Mouse (Mus musculus) myocyte (in vitro differentiated cells): ENCODE measurements around the gene Slc25a35. TPM values are rescaled to one million over a fixed set of nuclear protein-coding genes. Genes with fewer than 3 reads are reported as not detected.

ENCODE experiments used
- H3K27me3 ChIP-seq: one replicate; pipeline ENCODE4 v1.6.1; 2011; ENCODE audit not compliant: control insufficient read depth, insufficient read depth, insufficient read length
- H3K36me3 ChIP-seq: one replicate; pipeline ENCODE4 v1.6.1; 2011; ENCODE audit not compliant: control insufficient read depth, insufficient read depth
- H3K4me2 ChIP-seq: one replicate; pipeline ENCODE4 v1.6.1; 2011; ENCODE audit warnings: low read depth, control low read depth
- H3K4me3 ChIP-seq: one replicate; pipeline ENCODE4 v1.5.1; 2011; ENCODE audit warnings: mild to moderate bottlenecking, control low read depth, moderate library complexity
- H3K79me2 ChIP-seq: one replicate; pipeline ENCODE4 v1.6.1; 2011; ENCODE audit not compliant: control insufficient read depth, insufficient read depth
- H3ac ChIP-seq: one replicate; pipeline ENCODE4 v1.6.1; 2011; ENCODE audit not compliant: control insufficient read depth, insufficient read length
- CEBPB ChIP-seq: IDR thresholded peaks from 2 replicates; pipeline ENCODE4 v1.6.1; 2011; ENCODE audit warnings: mild to moderate bottlenecking, moderate library complexity; ENCODE audit not compliant: poor library complexity, insufficient read depth, severe bottlenecking
- E2F4 ChIP-seq: IDR thresholded peaks from one replicate; pipeline ENCODE4 v1.6.1; 2011; ENCODE audit warnings: mild to moderate bottlenecking, control low read depth, moderate library complexity; ENCODE audit not compliant: insufficient read depth
- MAX ChIP-seq: IDR thresholded peaks from one replicate; pipeline ENCODE4 v1.6.1; 2011; ENCODE audit warnings: low read depth, mild to moderate bottlenecking, control low read depth
- MYOD1 ChIP-seq, 3 experiments: IDR thresholded peaks; one replicate each; pipeline ENCODE4 v1.6.1; 2011; ENCODE audit warnings: control low read depth in 2 of 3, low read depth in 2 of 3, mild to moderate bottlenecking in 2 of 3, moderate library complexity in 1 of 3; ENCODE audit not compliant: insufficient read length in 2 of 3, control insufficient read depth in 1 of 3
- MYOG ChIP-seq, 3 experiments: IDR thresholded peaks; one replicate each; pipeline ENCODE4 v1.6.1; 2011; ENCODE audit warnings: control low read depth in 2 of 3, low read depth in 2 of 3, mild to moderate bottlenecking in 2 of 3; ENCODE audit not compliant: insufficient read length in 2 of 3, control insufficient read depth in 1 of 3, insufficient read depth in 1 of 3
- POLR2A ChIP-seq: IDR thresholded peaks from one replicate; pipeline ENCODE4 v1.6.1; 2011; ENCODE audit warnings: low read depth, mild to moderate bottlenecking, control low read depth, moderate library complexity; ENCODE audit not compliant: insufficient read length
- POLR2AphosphoS2 ChIP-seq: IDR thresholded peaks from one replicate; pipeline ENCODE4 v1.6.1; 2011; ENCODE audit warnings: low read depth, control low read depth; ENCODE audit not compliant: insufficient read length
- REST ChIP-seq: IDR thresholded peaks from one replicate; pipeline ENCODE4 v1.6.1; 2011; ENCODE audit warnings: mild to moderate bottlenecking, control low read depth, moderate library complexity; ENCODE audit not compliant: insufficient read depth, insufficient read length
- SRF ChIP-seq: IDR thresholded peaks from one replicate; pipeline ENCODE4 v1.6.1; 2011; ENCODE audit warnings: low read depth; ENCODE audit not compliant: control insufficient read depth, insufficient read length
- TCF12 ChIP-seq: IDR thresholded peaks from one replicate; pipeline ENCODE4 v1.6.1; 2011; ENCODE audit warnings: mild to moderate bottlenecking, control low read depth; ENCODE audit not compliant: poor library complexity, insufficient read depth, severe bottlenecking
- TCF3 ChIP-seq: IDR thresholded peaks from one replicate; pipeline ENCODE4 v1.6.1; 2011; ENCODE audit warnings: low read depth, control low read depth; ENCODE audit not compliant: insufficient read length
- USF1 ChIP-seq: IDR thresholded peaks from one replicate; pipeline ENCODE4 v1.6.1; 2011; ENCODE audit warnings: low read depth, mild to moderate bottlenecking, control low read depth, moderate library complexity
- polyA plus RNA-seq: library from polyadenylated mRNA; unstranded; fragments of >200 nt; fragmentation: generic; extraction: Trizol; gene quantifications from one replicate; pipeline ENCODE4 v1.2.1, GENCODE M21; 2012; ENCODE audit warnings: missing spikeins

The Slc25a35 gene
- polyA plus RNA-seq: 2.3 TPM

DNA sequence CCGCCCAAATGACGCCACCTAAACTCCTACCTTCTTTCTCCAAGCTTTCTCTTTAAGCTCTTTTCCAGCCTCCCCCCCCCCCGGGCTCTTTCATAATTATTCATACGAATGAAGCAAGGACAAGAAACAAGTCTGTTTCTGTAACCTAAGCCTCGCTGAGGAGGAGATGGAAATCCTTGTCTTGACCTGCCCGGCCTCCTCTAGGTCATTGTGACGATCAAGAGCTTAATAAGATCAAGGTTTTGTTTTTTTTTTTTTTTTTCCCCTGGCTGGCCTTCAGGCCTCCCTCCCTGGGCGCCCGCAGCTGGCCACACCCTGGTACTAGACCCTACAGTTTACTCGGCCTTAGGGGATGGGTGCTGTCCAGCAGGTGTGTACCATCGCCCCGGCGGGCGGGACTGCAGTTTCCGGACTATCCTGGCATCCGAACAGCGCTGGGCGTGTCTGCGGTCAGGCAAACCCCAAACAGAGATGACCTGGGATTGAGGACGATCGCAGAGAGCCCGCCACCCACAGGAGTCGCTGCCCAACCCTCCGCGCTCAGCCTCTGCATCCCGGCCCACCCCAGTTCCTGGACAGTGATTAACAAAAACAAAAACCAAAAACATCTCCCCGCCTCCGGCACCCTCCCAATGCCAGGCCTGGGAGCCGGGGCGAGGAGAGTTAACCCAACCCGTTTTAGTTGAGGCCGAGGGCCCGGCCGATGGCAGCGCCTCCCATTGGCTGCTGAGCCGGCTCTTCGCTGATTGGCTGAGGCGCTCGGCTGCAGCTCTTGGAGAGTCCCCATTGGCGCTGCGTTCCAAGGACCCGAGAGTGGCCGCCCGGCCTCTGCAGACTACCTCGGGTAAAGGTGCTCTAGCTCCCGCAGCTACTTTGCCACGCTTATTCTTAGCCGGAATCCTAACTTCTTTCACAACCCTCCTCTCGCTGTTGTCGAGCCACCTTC, at the start of gene Slc25a35:
Gene Slc25a35, plus strand, starts transcription at position 795 of the 946 bp plus-strand sequence.
- no peaks in the 10 kb centered on the region for H3K79me2 ChIP-seq
- peak within 1 kb of the TSS; percentile 31 for H3K4me3 ChIP-seq
- no peaks in the 10 kb centered on the region for H3K27me3 ChIP-seq
- no peaks in the 10 kb centered on the region for H3K36me3 ChIP-seq
- TF ChIP-seq REST: peak; percentile 25
- no peak for TF ChIP-seq CEBPB
- TF ChIP-seq SRF: no peak
- no peak for TF ChIP-seq MAX
- TF ChIP-seq MYOG (IDR thresholded peaks at IDR 0.05; ENCODE audit: control insufficient read depth in 1 of 3, insufficient read depth in 1 of 3, insufficient read length in 2 of 3, low read depth in 2 of 3): peak in 2 of 3 experiments; percentile 21 to 71
- peak; percentile 35 for TF ChIP-seq POLR2A
- no peak for TF ChIP-seq E2F4
- peak; percentile 25 for TF ChIP-seq POLR2AphosphoS2
- peak in 2 of 3 experiments; percentile 19 to 75 for TF ChIP-seq MYOD1 (IDR thresholded peaks at IDR 0.05; ENCODE audit: control insufficient read depth in 1 of 3, insufficient read length in 2 of 3, low read depth in 2 of 3)
- no peak for TF ChIP-seq TCF12
- H3K4me2 ChIP-seq: peak within 1 kb of the TSS; percentile 83
- no peak within 1 kb of the TSS for H3ac ChIP-seq

DNA sequence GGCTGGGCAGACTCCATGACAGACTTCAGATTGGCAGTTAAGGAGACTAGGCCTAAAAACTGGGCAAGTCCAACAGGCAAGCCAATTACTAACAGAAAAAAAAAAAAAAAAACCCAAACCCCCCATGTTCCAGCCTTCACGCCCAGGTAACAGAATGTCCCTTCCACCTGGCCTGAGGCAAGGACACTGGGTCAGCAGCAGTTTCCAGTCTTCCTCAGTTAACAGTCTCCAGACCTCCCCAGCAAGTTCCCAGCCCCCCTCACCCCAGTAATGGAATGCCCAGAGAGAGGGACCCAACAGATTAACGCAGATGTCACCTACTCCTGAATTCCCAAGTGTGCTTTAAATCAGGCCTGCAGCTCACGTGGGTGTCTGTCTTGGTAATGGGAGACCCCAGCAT, 44.7 kb upstream of the Slc25a35 start:
- no peak for TF ChIP-seq SRF
- no peak for TF ChIP-seq E2F4
- no peak for TF ChIP-seq MYOG (IDR thresholded peaks at IDR 0.05; ENCODE audit: control insufficient read depth in 1 of 3, insufficient read depth in 1 of 3, insufficient read length in 2 of 3, low read depth in 2 of 3)
- no peak for TF ChIP-seq POLR2A
- TF ChIP-seq POLR2AphosphoS2: no peak
- no peak for TF ChIP-seq MYOD1 (IDR thresholded peaks at IDR 0.05; ENCODE audit: control insufficient read depth in 1 of 3, insufficient read length in 2 of 3, low read depth in 2 of 3)
- TF ChIP-seq REST: no peak
- no peak for TF ChIP-seq MAX
- no peak for TF ChIP-seq TCF12
- no peak for TF ChIP-seq CEBPB
- TF ChIP-seq USF1: no peak
- Histone ChIP-seq H3K36me3 (no peaks in the 10 kb centered on the region), H3K4me3 (no peak overlapping the region), H3K27me3 (peaks cover 9% of the 10 kb centered on the region), H3K4me2 (no peak overlapping the region), H3K79me2 (no peaks in the 10 kb centered on the region), H3ac (no peak overlapping the region)

DNA sequence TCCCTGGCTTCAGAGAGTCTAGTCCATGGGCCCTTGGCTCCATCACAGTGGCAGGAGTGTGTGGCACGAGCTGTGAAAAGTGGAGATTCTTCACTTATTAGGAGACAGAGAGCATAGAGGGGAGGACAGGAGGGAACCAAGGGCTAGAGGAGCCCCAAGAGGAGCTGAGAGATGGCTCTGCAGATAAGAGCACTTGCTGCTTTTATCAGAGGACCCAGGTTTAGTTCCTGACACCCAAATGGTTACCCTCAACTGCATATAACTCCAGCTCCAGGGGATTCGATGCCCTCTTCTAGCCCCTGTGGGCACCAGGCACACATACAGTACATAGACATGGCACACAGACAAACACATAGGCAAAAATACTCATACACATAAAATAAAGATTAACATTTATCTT, 43.2 kb upstream of the Slc25a35 start:
- H3K79me2 ChIP-seq: no peaks in the 10 kb centered on the region
- H3K4me3 ChIP-seq: no peak overlapping the region
- no peaks in the 10 kb centered on the region for H3K36me3 ChIP-seq
- no peak overlapping the region for H3ac ChIP-seq
- no peak overlapping the region for H3K4me2 ChIP-seq
- H3K27me3 ChIP-seq: peaks cover 9% of the 10 kb centered on the region
- TF ChIP-seq SRF (no peak), POLR2AphosphoS2 (no peak), CEBPB (no peak), REST (no peak), TCF3 (no peak), TCF12 (no peak), MYOD1 (IDR thresholded peaks at IDR 0.05; ENCODE audit: control insufficient read depth in 1 of 3, insufficient read length in 2 of 3, low read depth in 2 of 3) (no peak)

DNA sequence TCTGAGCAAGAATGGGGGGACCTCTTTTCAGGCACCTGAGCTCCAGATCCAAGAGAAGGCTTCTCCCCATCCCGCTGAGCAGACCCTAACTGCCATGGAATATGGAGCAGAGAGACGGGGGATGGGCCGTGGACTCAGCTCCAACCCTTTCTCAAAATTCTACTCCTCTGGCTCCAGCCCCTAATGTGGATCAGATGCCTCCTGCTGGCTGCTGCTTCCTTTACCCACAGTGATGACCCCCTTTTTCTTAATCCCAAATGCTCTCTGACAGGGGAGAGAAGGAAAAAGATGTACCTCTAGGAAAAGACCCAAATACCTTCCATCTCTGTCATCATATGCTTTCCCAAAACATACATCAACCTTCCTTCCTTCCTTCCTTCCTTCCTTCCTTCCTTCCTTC, 41.0 kb upstream of the Slc25a35 start, which contains the start of gene Odf4:
Gene Odf4, minus strand, starts transcription at position 101 of the 400 bp plus-strand sequence.
- no peaks in the 10 kb centered on the region for H3K79me2 ChIP-seq
- no peak within 1 kb of the TSS for H3ac ChIP-seq
- no peak within 1 kb of the TSS for H3K4me3 ChIP-seq
- TF ChIP-seq REST (no peak), SRF (no peak), POLR2AphosphoS2 (no peak), POLR2A (no peak), TCF12 (no peak), E2F4 (no peak), MYOD1 (IDR thresholded peaks at IDR 0.05; ENCODE audit: control insufficient read depth in 1 of 3, insufficient read length in 2 of 3, low read depth in 2 of 3) (no peak), TCF3 (no peak), MYOG (IDR thresholded peaks at IDR 0.05; ENCODE audit: control insufficient read depth in 1 of 3, insufficient read depth in 1 of 3, insufficient read length in 2 of 3, low read depth in 2 of 3) (no peak), CEBPB (no peak), MAX (no peak), USF1 (no peak)
- peaks cover 9% of the 10 kb centered on the region for H3K27me3 ChIP-seq
- no peak within 1 kb of the TSS for H3K4me2 ChIP-seq
- H3K36me3 ChIP-seq: no peaks in the 10 kb centered on the region
